ENCODE assay signal across 13 mouse cellular contexts in genomic region chr7:37718671-37719402, GRCm38 (mm10). TPM values are rescaled to one million over a fixed set of nuclear protein-coding genes. Genes with fewer than 3 reads are reported as not detected.
DNase-seq lines count a peak whose midpoint lies in the region; ATAC-seq lines count a peak whose summit lies in the region.
"Had no signal": no experiment of that assay in that cellular context is flagged by ENCODE, and none has a peak within 500 bp of the region (broad histone marks: within the 10 kb centered on the region; RNA-seq: fewer than 3 reads in every experiment).

No protein-coding gene starts in this region.

- H3K4me3 ChIP-seq in heart, embryonic 11.5 days (ENCODE audit: low read depth, low read length): no peak overlapping the region
- no peak overlapping the region for H3K4me3 ChIP-seq in midbrain, embryonic 13.5 days (replicated peaks)
- no peak overlapping the region for H3K4me3 ChIP-seq in midbrain, embryonic 11.5 days (ENCODE audit: low read depth, low read length)
- H3K4me3 ChIP-seq: erythroblast, embryonic 14.5 days had no signal

- no peak overlapping the region for H3K4me2 ChIP-seq in heart, embryonic 11.5 days
- H3K4me2 ChIP-seq in midbrain, embryonic 13.5 days (replicated peaks): no peak overlapping the region
- H3K4me2 ChIP-seq in midbrain, embryonic 11.5 days: no peak overlapping the region

- H3K27me3 ChIP-seq in heart, embryonic 11.5 days (ENCODE audit: control insufficient read depth, insufficient read depth, low read length): peaks cover 3% of the 10 kb centered on the region; the same call in 1 of the 2 replicates
- no peaks in the 10 kb centered on the region for H3K27me3 ChIP-seq in midbrain, embryonic 13.5 days
- no peaks in the 10 kb centered on the region for H3K27me3 ChIP-seq in midbrain, embryonic 11.5 days (ENCODE audit: control insufficient read depth, insufficient read depth, low read length)
- H3K27me3 ChIP-seq: CH12.LX had no signal

- no peak overlapping the region for H3K9ac ChIP-seq in heart, embryonic 11.5 days (ENCODE audit: low read depth, low read length)
- no peak overlapping the region for H3K9ac ChIP-seq in midbrain, embryonic 13.5 days (replicated peaks)
- no peak overlapping the region for H3K9ac ChIP-seq in midbrain, embryonic 11.5 days (ENCODE audit: low read length)

- no peaks in the 10 kb centered on the region for H3K4me1 ChIP-seq in heart, embryonic 11.5 days (ENCODE audit: control insufficient read depth, insufficient read depth, low read length)
- peaks cover 41% of the 10 kb centered on the region for H3K4me1 ChIP-seq in midbrain, embryonic 13.5 days (replicated peaks)
- H3K4me1 ChIP-seq in midbrain, embryonic 11.5 days (ENCODE audit: control insufficient read depth, insufficient read depth, low read length): no peaks in the 10 kb centered on the region

- H3K9me3 ChIP-seq in heart, embryonic 11.5 days (replicated peaks; ENCODE audit: control insufficient read depth, low read length): no peaks in the 10 kb centered on the region
- H3K9me3 ChIP-seq in midbrain, embryonic 13.5 days: no peaks in the 10 kb centered on the region
- H3K9me3 ChIP-seq in midbrain, embryonic 11.5 days (ENCODE audit: control insufficient read depth, low read length): no peaks in the 10 kb centered on the region

- no peaks in the 10 kb centered on the region for H3K36me3 ChIP-seq in heart, embryonic 11.5 days (ENCODE audit: control insufficient read depth, insufficient read depth, low read length)
- H3K36me3 ChIP-seq in midbrain, embryonic 13.5 days: no peaks in the 10 kb centered on the region
- no peaks in the 10 kb centered on the region for H3K36me3 ChIP-seq in midbrain, embryonic 11.5 days (ENCODE audit: control insufficient read depth, insufficient read depth, low read length)

- H3K27ac ChIP-seq in heart, embryonic 11.5 days (ENCODE audit: low read depth, low read length): no peak overlapping the region
- H3K27ac ChIP-seq in midbrain, embryonic 13.5 days: no peak overlapping the region
- H3K27ac ChIP-seq in midbrain, embryonic 11.5 days (ENCODE audit: low read depth, low read length): no peak overlapping the region

- intact Hi-C loops in heart, postnatal 10 days (cut with DNase I): no loop called here

- WGBS in heart, embryonic 11.5 days (ENCODE audit: insufficient replicate concordance): 69% methylated on average over 15 of the region's 15 CpGs
- 62% methylated on average over 15 of the region's 15 CpGs for WGBS in midbrain, embryonic 13.5 days
- WGBS in midbrain, embryonic 11.5 days: 84% methylated on average over 15 of the region's 15 CpGs

- no peak for ATAC-seq in heart, embryonic 11.5 days (replicated peaks; ENCODE audit: insufficient number of reproducible peaks, low FRiP score, low TSS enrichment)
- ATAC-seq in midbrain, embryonic 13.5 days: peak; percentile 51; the same call in 1 of the 2 replicates
- no peak for ATAC-seq in midbrain, embryonic 11.5 days (ENCODE audit: low FRiP score)

- DNase-seq in heart, postnatal 10 days: peak; percentile 59 to 65
- DNase-seq in midbrain, embryonic 11.5 days (ENCODE audit: low spot score, missing footprints): no peak
- DNase-seq in cerebellum, postnatal 25 days: peak; percentile 69 to 75
- peak; percentile 37 for DNase-seq in retina, embryonic 14.5 days (ENCODE audit: low spot score)
- no peak for DNase-seq in frontal cortex, adult 2 months (ENCODE audit: extremely low spot score in 1 of 2, low spot score in 1 of 2)
- no peak for DNase-seq in spleen, adult 18-20 months
- DNase-seq: kidney, postnatal 14 days; lung, postnatal 4 days; thymus, postnatal 36 days had no signal

RNA-seq across cellular contexts. Expression of gene Zfp536, which starts 54.6 kb away (rescaled TPM):
- total RNA-seq in heart, postnatal 10 days (2021): 10 to 100 TPM; 10.6 to 13.3 TPM
- polyA plus RNA-seq in heart, embryonic 11.5 days (2014; fragmentation: Nextera tagmentation; extraction: Ambion mirVana): 2.4 and 2.8 TPM in 2 replicates
- polyA plus RNA-seq in midbrain, embryonic 13.5 days (2015; fragmentation: Nextera tagmentation; extraction: Ambion mirVana): 41.5 and 43.4 TPM in 2 replicates
- 26.8 and 27.5 TPM in 2 replicates for polyA plus RNA-seq in midbrain, embryonic 11.5 days (2014; fragmentation: Nextera tagmentation; extraction: Ambion mirVana)
- polyA plus RNA-seq in frontal cortex, adult 2 months (2012; rRNA removed): 12.6 and 20.3 TPM in 2 replicates
- total RNA-seq: CH12.LX had no signal
- polyA plus RNA-seq: erythroblast, embryonic 14.5 days had no signal

Comparison
In these comparisons a context has a peak if more than half of its experiments do, and no peak if none do; other contexts are left out.
1. DNase-seq: peak in heart, postnatal 10 days (2 of 2), cerebellum, postnatal 25 days (2 of 2) and retina, embryonic 14.5 days (single experiment); none in midbrain, embryonic 11.5 days (single experiment), frontal cortex, adult 2 months (0 of 2) and spleen, adult 18-20 months (0 of 2).